Mouse (Mus musculus): ENCODE data around the gene Rspo1. TPM values are rescaled to one million over a fixed set of nuclear protein-coding genes. Genes with fewer than 3 reads are reported as not detected.

Rspo1 gene
- polyA plus RNA-seq (2015; fragmentation: Nextera tagmentation; extraction: Ambion mirVana): 10.9 and 11.9 TPM in 2 replicates

GRCm38 (mm10) chr4:124985671-124986602 lies at the start of gene Rspo1:
TSS of gene Rspo1 (plus strand) at chr4:124986430.

GRCm38 (mm10) chr4:124936613-124937471 lies 49.4 kb upstream of the Rspo1 start, which contains the start of gene 9930104L06Rik:
TSS of gene 9930104L06Rik (plus strand) at chr4:124937048.

GRCm38 (mm10) chr4:124939211-124939610 lies 47.0 kb upstream of the Rspo1 start, which contains the start of gene Cdca8:
TSS of gene Cdca8 (minus strand) at chr4:124939311.

GRCm38 (mm10) chr4:125015806-125016635 lies 29.8 kb downstream of the Rspo1 start, which contains the start of gene Gnl2:
TSS of gene Gnl2 (plus strand) at chr4:125016585.

Other genes with a start within 250 kb of the Rspo1 start
- gene Inpp5b, start 244.6 kb upstream of the Rspo1 start, polyA plus RNA-seq (2015; fragmentation: Nextera tagmentation; extraction: Ambion mirVana): 9.1 and 12.3 TPM in 2 replicates
- gene Mtf1, start 184.3 kb upstream of the Rspo1 start, polyA plus RNA-seq (2015; fragmentation: Nextera tagmentation; extraction: Ambion mirVana): 10.1 and 11.6 TPM in 2 replicates
- 23.5 and 27.8 TPM in 2 replicates for gene Yrdc, start 135.8 kb upstream of the Rspo1 start, polyA plus RNA-seq (2015; fragmentation: Nextera tagmentation; extraction: Ambion mirVana)
- gene 1110065P20Rik, start 135.2 kb upstream of the Rspo1 start, polyA plus RNA-seq (2015; fragmentation: Nextera tagmentation; extraction: Ambion mirVana): 66.9 and 78.5 TPM in 2 replicates
- 0.06 and 0.17 TPM in 2 replicates for gene Maneal, start 124.3 kb upstream of the Rspo1 start, polyA plus RNA-seq (2015; fragmentation: Nextera tagmentation; extraction: Ambion mirVana)
- gene Epha10, start 105.5 kb upstream of the Rspo1 start, polyA plus RNA-seq (2015; fragmentation: Nextera tagmentation; extraction: Ambion mirVana): not detected in 2 replicates
- 7.6 and 7.9 TPM in 2 replicates for gene 9930104L06Rik, start 49.4 kb upstream of the Rspo1 start, polyA plus RNA-seq (2015; fragmentation: Nextera tagmentation; extraction: Ambion mirVana)
- gene Cdca8, start 47.1 kb upstream of the Rspo1 start, polyA plus RNA-seq (2015; fragmentation: Nextera tagmentation; extraction: Ambion mirVana): 19.8 and 29.5 TPM in 2 replicates
- 45.0 and 46.7 TPM in 2 replicates for gene Gnl2, start 30.2 kb downstream of the Rspo1 start, polyA plus RNA-seq (2015; fragmentation: Nextera tagmentation; extraction: Ambion mirVana)
- 0.07 TPM in 1 of 2 replicates, not detected in the other for gene Dnali1, start 79.3 kb downstream of the Rspo1 start, polyA plus RNA-seq (2015; fragmentation: Nextera tagmentation; extraction: Ambion mirVana)
- gene Snip1, start 80.2 kb downstream of the Rspo1 start, polyA plus RNA-seq (2015; fragmentation: Nextera tagmentation; extraction: Ambion mirVana): 12.5 and 14.9 TPM in 2 replicates
- 23.1 and 28.3 TPM in 2 replicates for gene Meaf6, start 98.7 kb downstream of the Rspo1 start, polyA plus RNA-seq (2015; fragmentation: Nextera tagmentation; extraction: Ambion mirVana)
- gene Zc3h12a, start 141.4 kb downstream of the Rspo1 start, polyA plus RNA-seq (2015; fragmentation: Nextera tagmentation; extraction: Ambion mirVana): 1.6 and 1.7 TPM in 2 replicates